Mouse (Mus musculus): ENCODE results near the gene Tctex1d1. TPM values are rescaled to one million over a fixed set of nuclear protein-coding genes. Genes with fewer than 3 reads are reported as not detected.
A peak's percentile ranks its signal among the peaks of the same experiment; 100 is the strongest.

The Tctex1d1 gene
- polyA plus RNA-seq, 1 experiment from 2014 or later = 1.3 TPM

DNA sequence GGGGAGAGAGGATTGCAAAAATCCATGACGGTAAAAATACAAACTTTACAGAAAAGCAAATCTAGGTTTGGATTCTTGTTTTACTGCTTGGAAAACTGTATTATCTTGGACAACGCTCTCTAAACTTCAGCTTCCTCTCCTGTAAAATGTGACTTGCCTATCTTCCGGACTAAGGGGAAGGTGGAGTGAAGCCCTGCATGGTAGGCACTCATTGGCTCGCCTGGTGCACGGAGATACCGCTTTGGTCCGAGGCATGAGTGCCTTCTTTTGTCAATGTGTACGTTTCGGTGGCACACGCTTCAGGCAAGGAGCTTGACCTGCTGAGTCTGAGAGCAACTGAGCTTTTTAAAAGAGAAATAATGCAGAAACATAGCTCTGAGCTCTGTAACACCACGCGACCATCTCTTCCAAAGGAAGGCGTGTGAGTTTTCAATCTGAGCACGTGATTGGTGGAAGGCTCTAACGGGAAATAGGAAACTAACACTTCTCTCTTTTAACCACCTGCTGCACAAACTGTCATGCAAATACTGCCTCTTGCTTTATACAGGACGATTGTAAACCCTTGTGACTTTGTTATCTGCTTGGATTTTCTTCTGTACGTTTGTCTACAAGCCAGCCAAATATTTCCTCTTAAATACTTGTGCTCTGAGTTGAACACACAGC is 23.0 kb upstream of the Tctex1d1 start:
- no peak overlapping the region for H3K27ac ChIP-seq (ENCODE audit: low read depth)
- H3K9me3 ChIP-seq (ENCODE audit: low read depth, low read length) = no peaks in the 10 kb centered on the region
- no peak overlapping the region for H3K4me3 ChIP-seq (ENCODE audit: low read depth, low read length)
- no peak overlapping the region for H3K9ac ChIP-seq
- no peak for ATAC-seq (ENCODE audit: insufficient read depth)
- no peaks in the 10 kb centered on the region for H3K4me1 ChIP-seq (ENCODE audit: insufficient read depth)
- no peaks in the 10 kb centered on the region for H3K36me3 ChIP-seq (ENCODE audit: insufficient read depth)
- WGBS = 57% methylated on average over 17 of the region's 17 CpGs
- H3K4me2 ChIP-seq = peak overlapping the region; percentile 27; the same call in 1 of the 2 replicates
- H3K27me3 ChIP-seq (ENCODE audit: insufficient read depth, low read length) = no peaks in the 10 kb centered on the region
- TF ChIP-seq CTCF (IDR thresholded peaks at IDR 0.05; ENCODE audit: low read depth) = no peak
- peak; percentile 21 for DNase-seq

DNA sequence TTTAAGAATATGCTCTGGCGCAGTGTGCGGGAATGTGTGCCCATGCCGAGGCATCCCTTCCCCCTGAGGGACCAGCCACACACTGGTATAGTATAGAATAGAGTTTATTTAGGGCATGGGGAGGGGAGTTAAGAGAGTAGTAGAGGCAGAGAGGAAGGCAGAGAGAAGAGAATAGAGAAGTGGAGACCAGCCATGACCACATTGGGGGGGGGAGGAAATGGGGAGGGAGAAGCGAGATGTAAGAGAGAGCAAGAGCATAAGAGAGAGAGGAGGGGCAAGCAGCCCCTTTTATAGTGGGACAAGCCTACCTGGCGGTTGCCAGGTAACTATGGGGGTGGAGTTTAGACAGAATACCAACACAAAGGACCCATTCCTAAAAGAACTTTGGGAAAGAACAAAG is 19.0 kb upstream of the Tctex1d1 start:
- no peak overlapping the region for H3K4me2 ChIP-seq
- H3K9ac ChIP-seq = no peak overlapping the region
- no peak overlapping the region for H3K4me3 ChIP-seq (ENCODE audit: low read depth, low read length)
- no peaks in the 10 kb centered on the region for H3K36me3 ChIP-seq (ENCODE audit: insufficient read depth)
- H3K27me3 ChIP-seq (ENCODE audit: insufficient read depth, low read length) = no peaks in the 10 kb centered on the region
- no peak for ATAC-seq (ENCODE audit: insufficient read depth)
- H3K4me1 ChIP-seq (ENCODE audit: insufficient read depth) = no peaks in the 10 kb centered on the region
- TF ChIP-seq CTCF (IDR thresholded peaks at IDR 0.05; ENCODE audit: low read depth) = no peak
- DNase-seq = no peak
- WGBS = 84% methylated on average over 5 of the region's 5 CpGs
- H3K9me3 ChIP-seq (ENCODE audit: low read depth, low read length) = no peaks in the 10 kb centered on the region
- H3K27ac ChIP-seq (ENCODE audit: low read depth) = no peak overlapping the region

DNA sequence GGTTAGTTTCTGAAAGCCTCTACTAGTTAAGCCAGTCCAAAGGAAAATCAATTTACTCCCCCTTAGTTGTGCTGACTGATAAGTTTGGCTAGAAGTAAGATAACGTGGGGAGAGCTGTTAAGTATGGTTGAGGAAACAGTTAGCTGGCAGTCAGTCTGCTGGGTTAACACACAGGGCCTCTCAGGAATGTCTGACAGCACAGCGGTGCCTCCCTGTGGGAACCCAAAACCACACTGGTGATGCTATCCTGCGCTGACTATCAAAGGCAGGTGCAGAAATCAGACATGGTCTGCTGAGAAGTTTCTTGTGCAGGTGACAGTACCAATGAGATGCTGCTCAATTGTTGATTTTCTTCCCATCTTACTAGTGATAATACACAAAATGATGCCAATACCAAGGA is 14.2 kb upstream of the Tctex1d1 start:
- Histone ChIP-seq H3K4me3 (ENCODE audit: low read depth, low read length) (no peak overlapping the region), H3K9me3 (ENCODE audit: low read depth, low read length) (no peaks in the 10 kb centered on the region), H3K36me3 (ENCODE audit: insufficient read depth) (no peaks in the 10 kb centered on the region), H3K27ac (ENCODE audit: low read depth) (no peak overlapping the region), H3K4me1 (ENCODE audit: insufficient read depth) (no peaks in the 10 kb centered on the region), H3K9ac (no peak overlapping the region), H3K4me2 (no peak overlapping the region), H3K27me3 (ENCODE audit: insufficient read depth, low read length) (no peaks in the 10 kb centered on the region)
- ATAC-seq (ENCODE audit: insufficient read depth) = no peak
- WGBS = 53% methylated on average over 3 of the region's 3 CpGs
- TF ChIP-seq CTCF (IDR thresholded peaks at IDR 0.05; ENCODE audit: low read depth) = no peak
- no peak for DNase-seq

DNA sequence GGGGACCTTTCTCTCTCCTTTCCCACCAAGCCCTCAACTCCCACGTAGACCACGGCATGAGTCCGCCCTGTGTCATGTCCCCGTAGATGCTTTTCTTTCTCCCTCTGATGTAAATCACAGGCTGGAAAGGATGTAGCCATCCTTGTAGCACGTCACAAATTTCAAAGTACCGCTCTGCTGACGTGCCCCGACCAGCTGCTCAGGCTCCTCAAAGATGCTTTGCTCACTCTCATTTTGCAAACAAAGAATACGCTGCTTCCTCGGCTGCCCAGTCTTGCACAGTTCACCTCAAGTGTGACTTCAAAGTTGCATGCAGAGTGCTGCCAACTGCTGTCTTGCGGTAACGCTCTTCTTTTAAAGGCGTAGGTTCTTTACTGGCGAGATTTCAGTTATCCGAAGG is 10.6 kb upstream of the Tctex1d1 start:
- Histone ChIP-seq H3K4me3 (ENCODE audit: low read depth, low read length) (no peak overlapping the region), H3K36me3 (ENCODE audit: insufficient read depth) (no peaks in the 10 kb centered on the region), H3K27me3 (ENCODE audit: insufficient read depth, low read length) (no peaks in the 10 kb centered on the region), H3K4me1 (ENCODE audit: insufficient read depth) (no peaks in the 10 kb centered on the region), H3K9me3 (ENCODE audit: low read depth, low read length) (no peaks in the 10 kb centered on the region), H3K27ac (ENCODE audit: low read depth) (no peak overlapping the region), H3K4me2 (no peak overlapping the region), H3K9ac (no peak overlapping the region)
- no peak for DNase-seq
- no peak for ATAC-seq (ENCODE audit: insufficient read depth)
- TF ChIP-seq CTCF (IDR thresholded peaks at IDR 0.05; ENCODE audit: low read depth) = no peak
- WGBS = 59% methylated on average over 15 of the region's 15 CpGs

DNA sequence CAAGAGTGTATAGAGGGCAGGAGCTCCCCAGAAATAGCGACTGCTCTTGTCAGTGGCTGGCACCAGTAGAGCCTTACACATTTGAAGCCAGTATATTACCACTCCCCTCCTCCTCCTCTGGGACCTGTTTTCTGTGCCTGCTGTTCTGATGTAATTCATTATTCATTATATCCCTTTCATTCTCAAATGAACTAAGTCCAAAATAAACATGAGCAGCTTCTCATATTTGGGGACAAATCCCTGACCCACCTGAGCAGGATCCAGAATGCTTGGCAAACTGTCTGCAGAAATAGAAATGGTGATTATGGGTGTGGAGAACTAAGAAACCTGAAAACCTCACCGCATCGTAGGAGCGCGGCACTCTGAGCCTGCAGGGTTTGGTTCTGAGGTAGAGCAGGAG is 8.8 kb upstream of the Tctex1d1 start:
- WGBS = 93% methylated on average over 5 of the region's 5 CpGs
- TF ChIP-seq CTCF (IDR thresholded peaks at IDR 0.05; ENCODE audit: low read depth) = no peak
- Histone ChIP-seq H3K4me2 (no peak overlapping the region), H3K27ac (ENCODE audit: low read depth) (no peak overlapping the region), H3K4me3 (ENCODE audit: low read depth, low read length) (no peak overlapping the region), H3K27me3 (ENCODE audit: insufficient read depth, low read length) (no peaks in the 10 kb centered on the region), H3K9ac (no peak overlapping the region), H3K4me1 (ENCODE audit: insufficient read depth) (no peaks in the 10 kb centered on the region), H3K36me3 (ENCODE audit: insufficient read depth) (no peaks in the 10 kb centered on the region), H3K9me3 (ENCODE audit: low read depth, low read length) (no peaks in the 10 kb centered on the region)
- DNase-seq (no peak), ATAC-seq (ENCODE audit: insufficient read depth) (no peak)

DNA sequence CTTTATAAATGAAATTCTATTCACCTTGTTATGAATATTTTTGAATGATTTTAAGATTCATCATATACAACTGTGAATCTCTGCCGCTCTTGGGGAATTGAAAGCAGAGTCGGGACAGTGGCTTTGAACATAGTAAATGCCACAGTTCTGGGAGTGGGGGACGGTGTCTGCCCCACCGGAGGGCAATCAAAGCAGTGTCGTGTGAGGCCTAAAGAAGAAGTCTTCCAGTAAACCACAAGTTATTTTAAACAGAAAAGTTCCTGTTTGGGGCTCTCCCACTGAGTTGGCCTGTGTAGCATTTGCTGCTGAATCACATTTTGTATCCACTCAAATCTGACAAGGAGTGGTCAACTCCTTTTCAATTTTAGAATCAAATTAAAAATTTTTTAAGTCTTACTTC is 7.2 kb upstream of the Tctex1d1 start:
- H3K9ac ChIP-seq = no peak overlapping the region
- no peak overlapping the region for H3K27ac ChIP-seq (ENCODE audit: low read depth)
- DNase-seq (no peak), ATAC-seq (ENCODE audit: insufficient read depth) (no peak)
- no peak for TF ChIP-seq CTCF (IDR thresholded peaks at IDR 0.05; ENCODE audit: low read depth)
- no peak overlapping the region for H3K4me2 ChIP-seq
- H3K9me3 ChIP-seq (ENCODE audit: low read depth, low read length) = no peaks in the 10 kb centered on the region
- H3K36me3 ChIP-seq (ENCODE audit: insufficient read depth) = no peaks in the 10 kb centered on the region
- 65% methylated on average over 5 of the region's 5 CpGs for WGBS
- no peak overlapping the region for H3K4me3 ChIP-seq (ENCODE audit: low read depth, low read length)
- H3K4me1 ChIP-seq (ENCODE audit: insufficient read depth) = no peaks in the 10 kb centered on the region
- no peaks in the 10 kb centered on the region for H3K27me3 ChIP-seq (ENCODE audit: insufficient read depth, low read length)

DNA sequence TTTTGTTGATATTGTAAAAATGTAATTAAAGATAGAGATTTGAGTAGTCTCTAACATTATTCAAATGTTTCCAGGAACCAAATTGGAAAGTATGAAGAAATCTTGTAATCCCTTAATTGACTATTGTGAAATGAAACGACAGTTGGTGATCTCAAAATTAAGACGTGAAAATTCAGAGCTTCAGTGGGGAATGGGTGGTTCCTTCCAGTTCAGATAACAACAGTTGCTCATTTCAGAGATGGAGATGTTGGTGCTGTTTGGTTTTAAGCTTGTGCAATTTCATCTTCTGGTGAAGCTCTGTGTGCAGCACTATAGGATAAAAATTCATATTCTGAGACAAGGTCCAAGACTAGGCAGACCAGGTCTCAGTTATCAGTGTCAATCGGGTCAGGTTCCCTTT is 6.3 kb upstream of the Tctex1d1 start:
- TF ChIP-seq CTCF (IDR thresholded peaks at IDR 0.05; ENCODE audit: low read depth) = no peak

More for the DNA sequence above, 6.3 kb upstream of the Tctex1d1 start:
- 74% methylated on average over 3 of the region's 3 CpGs for WGBS
- DNase-seq = no peak
- Histone ChIP-seq H3K4me3 (ENCODE audit: low read depth, low read length) (no peak overlapping the region), H3K27me3 (ENCODE audit: insufficient read depth, low read length) (no peaks in the 10 kb centered on the region), H3K9me3 (ENCODE audit: low read depth, low read length) (no peaks in the 10 kb centered on the region), H3K36me3 (ENCODE audit: insufficient read depth) (no peaks in the 10 kb centered on the region), H3K4me1 (ENCODE audit: insufficient read depth) (no peaks in the 10 kb centered on the region), H3K4me2 (no peak overlapping the region), H3K9ac (no peak overlapping the region), H3K27ac (ENCODE audit: low read depth) (no peak overlapping the region)
- ATAC-seq (ENCODE audit: insufficient read depth) = no peak

Measured in lung, embryonic 14.5 days (tissue).